Mouse (Mus musculus) liver, postnatal 0 days (tissue): Measurements from ENCODE around the gene Dnm2. TPM values are rescaled to one million over a fixed set of nuclear protein-coding genes. Genes with fewer than 3 reads are reported as not detected.

Source experiments
- ATAC-seq: fragments of 200-750 bp; cut with Nextera tagmentation; 2 replicates; pipeline ENCODE4 v1.8.0; 2017; ENCODE audit warnings: mild to moderate bottlenecking, moderate library complexity
- DNase-seq: peaks from one replicate; pipeline ENCODE4 v3.0.0-alpha.2; 2016
- H3K27ac ChIP-seq: fragments of 300-500 bp; sonication (generic); 2 replicates; pipeline ENCODE4 v1.5.1; 2014; ENCODE audit warnings: antibody characterized with exemption, moderate library complexity, mild to moderate bottlenecking, low read depth
- H3K27me3 ChIP-seq: fragments of 300-500 bp; sonication (generic); 2 replicates; pipeline ENCODE4 v1.6.1; 2014; ENCODE audit warnings: low read length, control low read depth, mixed read lengths; ENCODE audit not compliant: insufficient read depth
- H3K36me3 ChIP-seq: fragments of 300-500 bp; sonication (generic); replicated peaks from 2 replicates; pipeline ENCODE4 v1.6.1; 2014; ENCODE audit warnings: mild to moderate bottlenecking, control low read depth, low read length, moderate library complexity, mixed read lengths; ENCODE audit not compliant: insufficient read depth
- H3K4me1 ChIP-seq: fragments of 300-500 bp; sonication (generic); 2 replicates; pipeline ENCODE4 v1.6.1; 2014; ENCODE audit warnings: antibody characterized with exemption, mild to moderate bottlenecking, control low read depth; ENCODE audit not compliant: insufficient read depth
- H3K4me2 ChIP-seq: fragments of 300-500 bp; sonication (generic); 2 replicates; pipeline ENCODE4 v1.6.1; 2014; ENCODE audit warnings: low read depth, mild to moderate bottlenecking, low read length, moderate library complexity, mixed read lengths
- H3K4me3 ChIP-seq: fragments of 300-500 bp; sonication (generic); 2 replicates; pipeline ENCODE4 v1.5.1; 2014; ENCODE audit warnings: low read depth, low read length
- H3K9ac ChIP-seq: fragments of 300-500 bp; sonication (generic); replicated peaks from 2 replicates; pipeline ENCODE4 v1.6.1; 2014; ENCODE audit warnings: mild to moderate bottlenecking, moderate library complexity
- H3K9me3 ChIP-seq: fragments of 300-500 bp; sonication (generic); 2 replicates; pipeline ENCODE4 v1.6.1; 2016; ENCODE audit warnings: mild to moderate bottlenecking, control low read depth, low read length, mixed read lengths
- CTCF ChIP-seq: sonication (generic); IDR thresholded peaks from 2 replicates; pipeline ENCODE4 v1.5.1; 2016; ENCODE audit warnings: antibody characterized with exemption, low read depth
- EP300 ChIP-seq: IDR thresholded peaks from 2 replicates; pipeline ENCODE4 v1.6.1; 2016; ENCODE audit warnings: antibody characterized with exemption, low read depth, mild to moderate bottlenecking
- WGBS: fragments of 180-500 bp; shearing (Covaris S2); extraction: QIAGEN DNeasy Blood & Tissue Kit; methylation state at CpG from one replicate; pipeline ENCODE4 v1.1.7; 2014; ENCODE audit not compliant: insufficient replicate concordance; 5-methylcytosine and 5-hydroxymethylcytosine counted together
- polyA plus RNA-seq: library from polyadenylated mRNA; unstranded; fragments of >200 nt; fragmentation: Nextera tagmentation; extraction: Ambion mirVana; gene quantifications from 2 replicates; pipeline ENCODE4 v1.2.1, GENCODE M21; 2015

Gene Dnm2
- polyA plus RNA-seq, 1 experiment from 2014 or later, result 35.2 TPM

DNA sequence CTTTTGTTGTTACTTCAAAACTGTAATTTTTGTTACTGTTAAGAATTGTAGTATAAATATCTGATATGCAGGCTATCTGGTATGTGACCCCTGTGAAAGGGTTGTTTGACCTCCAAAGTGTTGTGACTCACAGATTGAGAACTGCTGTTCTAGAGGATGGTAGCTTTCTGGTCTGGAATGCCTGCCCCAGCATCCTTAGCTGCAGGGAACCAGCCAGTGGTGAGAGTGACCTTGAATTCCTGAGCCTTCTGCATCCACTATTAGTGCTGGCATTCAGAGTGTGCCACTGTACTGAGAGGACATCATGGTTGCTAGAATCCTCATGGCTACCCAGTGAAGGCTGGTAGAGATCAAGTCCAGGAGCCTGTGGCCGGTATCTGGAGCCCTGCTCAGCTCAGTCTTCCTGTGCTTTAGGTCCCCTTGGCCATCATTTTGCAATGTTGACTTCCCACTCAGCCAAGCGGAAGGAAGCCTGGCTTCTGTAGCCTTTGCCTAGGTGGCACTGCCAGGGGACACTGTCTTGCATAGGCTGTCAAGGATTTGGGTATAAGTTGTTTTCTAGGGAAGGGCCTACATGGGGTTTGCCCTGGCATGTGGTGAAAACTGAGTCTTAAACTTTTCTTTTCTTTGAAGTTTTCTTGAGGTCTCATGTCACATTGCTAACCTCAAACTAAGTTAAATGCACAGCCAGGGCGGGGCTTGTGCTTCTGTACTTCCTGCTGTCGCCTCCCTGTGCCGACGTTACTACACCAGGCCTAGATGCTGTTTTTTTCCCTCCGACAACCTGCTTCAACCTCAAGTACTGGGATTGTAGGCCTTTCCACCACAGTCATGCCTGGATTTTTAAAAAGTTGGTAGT lies 11.3 kb downstream of the Dnm2 start:
- peak overlapping the region; percentile 55 for H3K4me2 ChIP-seq
- no peaks in the 10 kb centered on the region for H3K27me3 ChIP-seq
- H3K9ac ChIP-seq, result no peak overlapping the region
- no peak for TF ChIP-seq EP300
- DNase-seq (peak; percentile 43), ATAC-seq (no peak)
- 0 out of 2 replicates have a peak, but pooled peaks cover 4% of the 10 kb centered on the region for H3K36me3 ChIP-seq
- 28% methylated on average over 7 of the region's 7 CpGs for WGBS
- H3K9me3 ChIP-seq, result no peaks in the 10 kb centered on the region
- H3K4me3 ChIP-seq, result no peak overlapping the region
- H3K4me1 ChIP-seq, result peaks cover 35% of the 10 kb centered on the region
- H3K27ac ChIP-seq, result peak overlapping the region; percentile 46

DNA sequence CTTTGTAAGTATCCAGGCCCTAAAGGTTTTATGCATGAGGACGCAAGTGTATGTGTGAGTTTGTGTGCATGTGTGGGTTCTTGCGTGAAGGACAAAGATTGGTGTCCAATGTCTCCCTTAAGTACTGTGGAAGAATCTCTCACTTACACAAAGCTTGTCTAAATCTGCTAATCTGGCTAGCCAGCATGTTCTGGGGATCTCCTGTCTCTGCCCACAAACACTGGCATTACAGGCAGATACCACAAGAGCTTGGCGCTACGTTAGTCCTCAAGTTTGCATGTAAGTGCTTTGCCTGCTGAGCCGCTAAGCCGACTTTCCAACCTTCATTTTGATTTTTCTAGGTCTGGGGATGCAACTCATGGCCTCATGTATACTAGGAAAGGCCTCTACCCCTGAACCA lies 12.9 kb downstream of the Dnm2 start:
- Histone ChIP-seq H3K4me1 (peaks cover 32% of the 10 kb centered on the region), H3K4me2 (no peak overlapping the region), H3K27ac (peak overlapping the region; percentile 24; the same call in 1 of the 2 replicates), H3K36me3 (0 out of 2 replicates have a peak, but pooled peaks cover 2% of the 10 kb centered on the region), H3K9me3 (no peaks in the 10 kb centered on the region), H3K4me3 (no peak overlapping the region), H3K9ac (no peak overlapping the region), H3K27me3 (no peaks in the 10 kb centered on the region)
- WGBS, result 77% methylated on average over 6 of the region's 6 CpGs
- no peak for DNase-seq
- no peak for ATAC-seq
- TF ChIP-seq EP300, result no peak
- TF ChIP-seq CTCF, result no peak

DNA sequence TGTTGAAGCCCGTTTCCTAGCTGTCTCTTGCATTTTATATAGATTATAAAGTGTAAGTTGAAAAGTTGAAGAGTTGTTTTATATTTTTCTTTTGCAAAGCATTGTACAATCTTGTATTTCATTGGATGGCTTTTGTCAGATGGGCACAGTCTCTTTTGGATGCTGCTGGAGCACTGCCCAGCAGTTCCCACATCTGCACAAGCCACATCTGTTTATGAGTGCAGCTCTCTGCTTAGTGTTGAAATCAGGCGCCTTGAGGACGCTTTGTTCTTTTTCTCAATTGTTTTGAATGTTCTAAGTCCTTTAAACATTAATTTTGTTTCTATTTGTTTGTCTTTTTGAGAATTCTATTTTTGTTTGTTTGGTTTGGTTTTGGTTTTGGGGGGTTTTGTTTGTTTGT lies 13.5 kb downstream of the Dnm2 start:
- no peak overlapping the region for H3K4me2 ChIP-seq
- H3K4me3 ChIP-seq, result no peak overlapping the region
- DNase-seq (no peak), ATAC-seq (peak; percentile 51)
- peak; percentile 46 for TF ChIP-seq EP300
- TF ChIP-seq CTCF, result no peak
- no peaks in the 10 kb centered on the region for H3K9me3 ChIP-seq
- 51% methylated on average over 3 of the region's 3 CpGs for WGBS
- H3K9ac ChIP-seq, result no peak overlapping the region
- peaks cover 32% of the 10 kb centered on the region for H3K4me1 ChIP-seq
- 0 out of 2 replicates have a peak, but pooled peaks cover 2% of the 10 kb centered on the region for H3K36me3 ChIP-seq
- H3K27me3 ChIP-seq, result no peaks in the 10 kb centered on the region
- peak overlapping the region; percentile 24; the same call in 1 of the 2 replicates for H3K27ac ChIP-seq

DNA sequence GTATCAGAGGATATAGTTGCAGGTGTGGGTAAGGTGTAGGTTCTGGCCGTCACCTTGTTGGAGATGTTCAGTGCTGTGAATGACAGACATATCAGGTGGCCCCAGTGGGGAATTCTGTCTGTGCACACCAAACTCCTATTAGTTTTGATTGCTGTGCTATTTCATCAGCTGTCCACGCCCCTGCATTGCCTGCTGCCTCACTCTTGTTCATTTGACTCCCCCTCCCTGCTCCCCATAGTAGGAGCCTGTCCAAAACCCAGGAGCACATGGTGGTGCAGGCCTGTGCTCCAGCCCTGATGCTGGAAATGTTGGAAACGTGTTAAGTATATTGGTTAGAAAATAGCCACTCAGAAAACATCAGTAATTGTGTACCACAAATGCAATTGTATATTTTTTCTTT lies 14.7 kb downstream of the Dnm2 start:
- Histone ChIP-seq H3K4me2 (no peak overlapping the region), H3K9ac (no peak overlapping the region), H3K4me3 (no peak overlapping the region), H3K4me1 (peaks cover 33% of the 10 kb centered on the region), H3K27me3 (no peaks in the 10 kb centered on the region), H3K27ac (no peak overlapping the region), H3K9me3 (no peaks in the 10 kb centered on the region), H3K36me3 (0 out of 2 replicates have a peak, but pooled peaks cover 2% of the 10 kb centered on the region)
- DNase-seq (no peak), ATAC-seq (peak; percentile 40)
- TF ChIP-seq CTCF (no peak), EP300 (no peak)
- 77% methylated on average over 3 of the region's 3 CpGs for WGBS

DNA sequence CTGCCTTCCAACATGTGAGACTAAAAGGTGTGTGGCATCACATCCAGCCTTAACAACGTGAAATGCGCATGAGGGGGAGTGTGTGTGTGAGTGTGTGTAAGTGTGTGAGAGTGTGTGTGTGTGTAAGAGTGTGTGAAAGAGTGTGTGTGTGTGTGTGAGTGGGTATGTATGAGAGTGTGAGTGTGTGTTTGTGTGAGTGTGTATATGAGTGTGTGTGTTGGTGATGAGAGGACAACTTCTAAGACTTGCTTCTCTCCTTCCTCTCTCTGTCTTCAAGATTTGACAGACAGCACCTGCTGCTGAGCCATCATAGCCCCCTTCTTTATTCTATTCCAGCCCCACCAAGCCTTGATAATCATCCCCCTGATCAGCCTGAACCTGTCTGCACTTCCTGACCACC lies 15.2 kb downstream of the Dnm2 start:
- 0 out of 2 replicates have a peak, but pooled peaks cover 2% of the 10 kb centered on the region for H3K36me3 ChIP-seq
- H3K27me3 ChIP-seq, result no peaks in the 10 kb centered on the region
- TF ChIP-seq CTCF (no peak), EP300 (no peak)
- H3K9me3 ChIP-seq, result no peaks in the 10 kb centered on the region
- peaks cover 37% of the 10 kb centered on the region for H3K4me1 ChIP-seq
- no peak overlapping the region for H3K4me3 ChIP-seq
- WGBS, result 89% methylated on average over 2 of the region's 2 CpGs
- no peak overlapping the region for H3K4me2 ChIP-seq
- no peak overlapping the region for H3K9ac ChIP-seq
- H3K27ac ChIP-seq, result no peak overlapping the region
- no peak for ATAC-seq
- no peak for DNase-seq

DNA sequence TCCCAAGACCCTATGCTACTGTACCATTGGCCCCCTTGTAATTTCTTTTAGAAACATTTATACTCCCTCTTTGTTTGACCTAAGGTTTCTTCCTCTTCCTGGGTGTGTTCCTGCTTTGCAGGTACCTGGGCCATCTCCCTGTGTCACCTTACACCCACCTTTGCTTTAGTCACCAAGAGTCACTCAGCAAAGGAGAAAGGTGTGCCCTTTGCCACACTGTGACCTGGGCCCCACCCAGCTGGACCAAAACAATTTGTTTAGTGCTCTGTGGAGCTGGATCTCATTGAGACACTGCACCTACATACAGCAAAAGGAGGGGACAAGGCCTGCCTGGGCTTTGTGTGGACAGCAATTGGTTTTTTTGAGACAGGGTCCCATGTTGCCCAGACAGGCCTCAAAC lies 15.7 kb downstream of the Dnm2 start:
- ATAC-seq, result peak; percentile 40
- peaks cover 34% of the 10 kb centered on the region for H3K4me1 ChIP-seq
- no peaks in the 10 kb centered on the region for H3K27me3 ChIP-seq
- peaks cover 3% of the 10 kb centered on the region for H3K36me3 ChIP-seq
- no peak overlapping the region for H3K4me2 ChIP-seq
- TF ChIP-seq EP300 (no peak), CTCF (no peak)
- H3K9me3 ChIP-seq, result no peaks in the 10 kb centered on the region
- no peak overlapping the region for H3K27ac ChIP-seq
- no peak for DNase-seq
- H3K4me3 ChIP-seq, result no peak overlapping the region
- H3K9ac ChIP-seq, result no peak overlapping the region
